Mouse (Mus musculus) small intestine, adult 2 months (tissue): ENCODE data around the gene Naglu.

ENCODE experiments used
- CTCF ChIP-seq: fragments of 200-500 bp; IDR thresholded peaks from 2 replicates; pipeline ENCODE4 v1.5.1; 2012; ENCODE audit warnings: low read depth, mild to moderate bottlenecking, control low read depth, inconsistent platforms, low read length, moderate library complexity, mixed read lengths; ENCODE audit not compliant: insufficient replicate concordance, insufficient read length; ENCODE audit errors: extremely low read depth
- POLR2A ChIP-seq: fragments of 200-500 bp; IDR thresholded peaks from 2 replicates; pipeline ENCODE4 v1.6.1; 2012; ENCODE audit warnings: low read depth, mild to moderate bottlenecking, control low read depth, inconsistent platforms, low read length, moderate library complexity

DNA sequence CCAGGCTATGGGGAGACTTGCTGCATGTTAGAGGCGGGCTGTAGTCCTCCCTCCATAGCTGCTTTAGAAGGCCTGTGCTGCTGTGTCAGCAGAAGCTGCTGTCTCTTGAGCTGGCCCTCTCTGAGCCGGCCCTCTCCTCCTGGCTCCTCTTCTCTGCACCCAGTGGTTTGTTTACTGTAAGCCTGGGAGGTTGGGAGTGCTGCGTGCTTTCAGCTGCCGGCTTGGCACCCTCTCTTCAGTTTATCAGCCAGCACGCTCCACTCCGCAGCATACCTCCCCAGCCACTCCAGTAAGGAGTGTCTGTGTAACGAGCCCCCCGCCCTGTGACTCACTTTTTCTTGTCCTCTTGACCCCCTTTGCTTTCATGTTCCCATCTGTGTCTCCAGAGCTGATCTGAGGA, 12.9 kb upstream of the Naglu start:
- TF ChIP-seq CTCF (no peak), POLR2A (no peak; the same call in 1 of the 2 replicates)
